Mouse (Mus musculus): ENCODE results near the gene Mbtps1.

DNA sequence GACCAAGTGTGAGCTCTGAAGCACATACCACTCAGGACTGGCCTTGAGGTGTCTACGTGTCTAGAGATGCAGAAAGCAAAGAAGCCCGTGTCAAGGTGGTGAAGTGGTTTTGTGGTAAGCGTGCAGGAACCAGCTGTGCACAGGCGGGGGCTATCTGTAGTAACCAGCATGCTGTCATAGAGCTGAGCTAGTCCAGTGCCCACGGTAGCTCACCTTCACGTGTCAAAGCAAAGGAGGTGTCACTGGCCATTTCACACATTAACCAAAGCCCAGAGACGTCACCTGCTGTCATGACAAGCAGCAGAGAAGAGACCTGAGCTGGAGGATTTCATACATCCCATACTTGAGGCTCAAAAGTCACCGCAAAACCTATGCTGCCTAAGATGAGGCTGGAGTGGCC lies 52.4 kb downstream of the Mbtps1 start:
- TF ChIP-seq USF1 (IDR thresholded peaks at IDR 0.05; ENCODE audit: low read depth) (no peak), CTCF (IDR thresholded peaks at IDR 0.05; ENCODE audit: control insufficient read depth, insufficient read depth, insufficient read length) (no peak), CEBPB (IDR thresholded peaks at IDR 0.05; ENCODE audit: low read depth) (no peak), MYOD1 (IDR thresholded peaks at IDR 0.05; ENCODE audit: control insufficient read depth, insufficient read length, low read depth) (no peak), FOSL1 (IDR thresholded peaks at IDR 0.05; ENCODE audit: insufficient read depth, low read length, poor library complexity, severe bottlenecking) (no peak), MYOG (IDR thresholded peaks at IDR 0.05; ENCODE audit: control insufficient read depth, extremely low read depth, insufficient read length) (no peak), MAX (IDR thresholded peaks at IDR 0.05) (no peak)

Measured in C2C12 (cell line).